Mouse (Mus musculus) heart, embryonic 12.5 days (tissue): ENCODE data around the gene Atg4d. TPM values are rescaled to one million over a fixed set of nuclear protein-coding genes. Genes with fewer than 3 reads are reported as not detected.
A peak's percentile ranks its signal among the peaks of the same experiment; 100 is the strongest.

Experiments
- ATAC-seq: fragments of 200-750 bp; cut with Nextera tagmentation; 2 replicates; pipeline ENCODE4 v1.8.0; 2017; ENCODE audit warnings: moderate TSS enrichment, moderate library complexity; ENCODE audit not compliant: insufficient number of reproducible peaks, low FRiP score
- H3K27ac ChIP-seq: fragments of 300-500 bp; sonication (generic); 2 replicates; pipeline ENCODE4 v1.5.1; 2016; ENCODE audit warnings: mild to moderate bottlenecking, moderate library complexity; ENCODE audit not compliant: poor library complexity, severe bottlenecking
- H3K27me3 ChIP-seq: fragments of 300-500 bp; sonication (generic); replicated peaks from 2 replicates; pipeline ENCODE4 v1.6.1; 2016; ENCODE audit warnings: mild to moderate bottlenecking, moderate library complexity
- H3K36me3 ChIP-seq: fragments of 300-500 bp; sonication (generic); 2 replicates; pipeline ENCODE4 v1.6.1; 2016; ENCODE audit warnings: mild to moderate bottlenecking, moderate library complexity
- H3K4me1 ChIP-seq: fragments of 300-500 bp; sonication (generic); replicated peaks from 2 replicates; pipeline ENCODE4 v1.6.1; 2016; ENCODE audit warnings: mild to moderate bottlenecking
- H3K4me2 ChIP-seq: fragments of 300-500 bp; sonication (generic); 2 replicates; pipeline ENCODE4 v1.6.1; 2016; ENCODE audit warnings: mild to moderate bottlenecking, moderate library complexity
- H3K4me3 ChIP-seq: fragments of 300-500 bp; sonication (generic); 2 replicates; pipeline ENCODE4 v1.5.1; 2016; ENCODE audit warnings: mild to moderate bottlenecking
- H3K9ac ChIP-seq: fragments of 300-500 bp; sonication (generic); 2 replicates; pipeline ENCODE4 v1.6.1; 2016; ENCODE audit warnings: mild to moderate bottlenecking, moderate library complexity
- H3K9me3 ChIP-seq: fragments of 300-500 bp; sonication (generic); replicated peaks from 2 replicates; pipeline ENCODE4 v1.6.1; 2016; ENCODE audit warnings: mild to moderate bottlenecking, moderate library complexity
- WGBS: fragments of 180-500 bp; shearing (Covaris S2); methylation state at CpG from one replicate; pipeline ENCODE4 v1.1.7; 2016; 5-methylcytosine and 5-hydroxymethylcytosine counted together
- polyA plus RNA-seq: library from polyadenylated mRNA; unstranded; fragments of >200 nt; fragmentation: Nextera tagmentation; extraction: Ambion mirVana; gene quantifications from 2 replicates; pipeline ENCODE4 v1.2.1, GENCODE M21; 2016

The Atg4d gene
- polyA plus RNA-seq, 1 experiment from 2014 or later = 47.8 TPM

GRCm38 (mm10) chr9:21275013-21275710 lies 10.1 kb downstream of the Atg4d start:
- no peak overlapping the region for H3K4me2 ChIP-seq
- peaks cover 100% of the 10 kb centered on the region for H3K36me3 ChIP-seq
- ATAC-seq = 0 out of 2 replicates have a peak, but pooled peaks have one; percentile 31
- H3K4me3 ChIP-seq = no peak overlapping the region
- H3K9me3 ChIP-seq = no peaks in the 10 kb centered on the region
- peaks cover 32% of the 10 kb centered on the region for H3K4me1 ChIP-seq
- H3K27ac ChIP-seq = no peak overlapping the region
- H3K9ac ChIP-seq = no peak overlapping the region
- WGBS = 75% methylated on average over 7 of the region's 7 CpGs
- H3K27me3 ChIP-seq = no peaks in the 10 kb centered on the region

GRCm38 (mm10) chr9:21275727-21276126 lies 10.6 kb downstream of the Atg4d start:
- ATAC-seq = no peak
- Histone ChIP-seq H3K4me2 (no peak overlapping the region), H3K4me1 (peaks cover 32% of the 10 kb centered on the region), H3K4me3 (no peak overlapping the region), H3K9ac (no peak overlapping the region), H3K36me3 (peaks cover 100% of the 10 kb centered on the region), H3K9me3 (no peaks in the 10 kb centered on the region), H3K27ac (no peak overlapping the region), H3K27me3 (no peaks in the 10 kb centered on the region)
- 86% methylated on average over 12 of the region's 12 CpGs for WGBS

- WGBS = 91% methylated on average over 8 of the region's 8 CpGs
- H3K4me2 ChIP-seq = no peak overlapping the region
- no peaks in the 10 kb centered on the region for H3K27me3 ChIP-seq
- peaks cover 100% of the 10 kb centered on the region for H3K36me3 ChIP-seq
- no peak for ATAC-seq
- H3K9ac ChIP-seq = no peak overlapping the region
- no peak overlapping the region for H3K4me3 ChIP-seq
- H3K27ac ChIP-seq = no peak overlapping the region
- H3K9me3 ChIP-seq = no peaks in the 10 kb centered on the region
- H3K4me1 ChIP-seq = peaks cover 32% of the 10 kb centered on the region
These were observed 11.2 kb downstream of the Atg4d start for GRCm38 (mm10) chr9:21276307-21276706.

- Histone ChIP-seq H3K27me3 (no peaks in the 10 kb centered on the region), H3K4me2 (no peak overlapping the region), H3K4me1 (peaks cover 32% of the 10 kb centered on the region), H3K27ac (no peak overlapping the region), H3K36me3 (peaks cover 99% of the 10 kb centered on the region), H3K9me3 (no peaks in the 10 kb centered on the region), H3K9ac (no peak overlapping the region), H3K4me3 (no peak overlapping the region)
- WGBS = 92% methylated on average over 5 of the region's 5 CpGs
- ATAC-seq = no peak
These were observed 12.7 kb downstream of the Atg4d start for GRCm38 (mm10) chr9:21277776-21278175.

- ATAC-seq = no peak
- Histone ChIP-seq H3K9me3 (no peaks in the 10 kb centered on the region), H3K4me3 (no peak overlapping the region), H3K9ac (no peak overlapping the region), H3K27ac (no peak overlapping the region), H3K27me3 (no peaks in the 10 kb centered on the region), H3K4me1 (peaks cover 19% of the 10 kb centered on the region), H3K36me3 (peaks cover 67% of the 10 kb centered on the region), H3K4me2 (no peak overlapping the region)
- whole genome bisulfite sequencing = 91% methylated on average over 5 of the region's 5 CpGs
These were observed 18.5 kb downstream of the Atg4d start for GRCm38 (mm10) chr9:21283591-21283990.

GRCm38 (mm10) chr9:21283994-21284393 lies 18.9 kb downstream of the Atg4d start:
- 90% methylated on average over 3 of the region's 3 CpGs for WGBS
- Histone ChIP-seq H3K4me2 (no peak overlapping the region), H3K4me1 (peaks cover 22% of the 10 kb centered on the region), H3K36me3 (peaks cover 67% of the 10 kb centered on the region), H3K9me3 (no peaks in the 10 kb centered on the region), H3K9ac (no peak overlapping the region), H3K27ac (no peak overlapping the region), H3K4me3 (no peak overlapping the region), H3K27me3 (no peaks in the 10 kb centered on the region)
- no peak for ATAC-seq

GRCm38 (mm10) chr9:21286753-21287152 lies 21.7 kb downstream of the Atg4d start:
- Histone ChIP-seq H3K9me3 (no peaks in the 10 kb centered on the region), H3K27ac (peak overlapping the region; percentile 84; the same call in 1 of the 2 replicates), H3K4me1 (peaks cover 29% of the 10 kb centered on the region), H3K4me3 (peak overlapping the region; percentile 65), H3K4me2 (peak overlapping the region; percentile 87), H3K27me3 (no peaks in the 10 kb centered on the region), H3K36me3 (peaks cover 40% of the 10 kb centered on the region), H3K9ac (peak overlapping the region; percentile 78)
- ATAC-seq = no peak
- 43% methylated on average over 3 of the region's 3 CpGs for WGBS

GRCm38 (mm10) chr9:21287571-21288402 lies 22.7 kb downstream of the Atg4d start, which contains the start of gene Kri1:
TSS of gene Kri1 (minus strand) at chr9:21287969.
- WGBS = under 1% methylated on average over 59 of the region's 59 CpGs
- Histone ChIP-seq H3K27me3 (no peaks in the 10 kb centered on the region), H3K4me1 (peaks cover 29% of the 10 kb centered on the region), H3K4me3 (peak within 1 kb of the TSS; percentile 65), H3K4me2 (peak within 1 kb of the TSS; percentile 87), H3K9ac (peak within 1 kb of the TSS; percentile 78), H3K27ac (peak within 1 kb of the TSS; percentile 84), H3K9me3 (no peaks in the 10 kb centered on the region), H3K36me3 (peaks cover 31% of the 10 kb centered on the region)
- peak; percentile 82 for ATAC-seq

GRCm38 (mm10) chr9:21288404-21289336 lies 23.6 kb downstream of the Atg4d start:
- WGBS = 70% methylated on average over 13 of the region's 13 CpGs

GRCm38 (mm10) chr9:21289337-21289671 lies 24.2 kb downstream of the Atg4d start:
- no peaks in the 10 kb centered on the region for H3K27me3 ChIP-seq
- H3K9ac ChIP-seq = peak overlapping the region; percentile 57; the same call in 1 of the 2 replicates
- H3K4me3 ChIP-seq = peak overlapping the region; percentile 65
- H3K9me3 ChIP-seq = no peaks in the 10 kb centered on the region
- peak overlapping the region; percentile 87 for H3K4me2 ChIP-seq
- H3K36me3 ChIP-seq = peaks cover 19% of the 10 kb centered on the region
- ATAC-seq = no peak
- H3K4me1 ChIP-seq = peaks cover 29% of the 10 kb centered on the region
- H3K27ac ChIP-seq = peak overlapping the region; percentile 84
- 85% methylated on average over 2 of the region's 2 CpGs for WGBS

More at GRCm38 (mm10) chr9:21288404-21289336, 23.6 kb downstream of the Atg4d start:
- H3K27ac ChIP-seq = peak overlapping the region; percentile 84
- peaks cover 29% of the 10 kb centered on the region for H3K4me1 ChIP-seq
- H3K9me3 ChIP-seq = no peaks in the 10 kb centered on the region
- peak overlapping the region; percentile 65 for H3K4me3 ChIP-seq
- H3K9ac ChIP-seq = peak overlapping the region; percentile 57
- no peak for ATAC-seq
- peaks cover 26% of the 10 kb centered on the region for H3K36me3 ChIP-seq
- peak overlapping the region; percentile 87 for H3K4me2 ChIP-seq
- no peaks in the 10 kb centered on the region for H3K27me3 ChIP-seq
